Mouse (Mus musculus): Measurements from ENCODE around the gene Psmd1.
A peak's percentile ranks its signal among the peaks of the same experiment; 100 is the strongest.

Gene Psmd1

GRCm38 (mm10) chr1:86062523-86062922 lies 1.7 kb upstream of the Psmd1 start:
- DNase-seq, result no peak

- DNase-seq, result no peak
These were observed 12.4 kb downstream of the Psmd1 start for GRCm38 (mm10) chr1:86076565-86076964.

- no peak for DNase-seq
These were observed 30.2 kb downstream of the Psmd1 start for GRCm38 (mm10) chr1:86094413-86094812.

- DNase-seq, result no peak
These were observed 40.9 kb downstream of the Psmd1 start for GRCm38 (mm10) chr1:86105054-86105453.

GRCm38 (mm10) chr1:86111779-86112178 lies 47.6 kb downstream of the Psmd1 start, which contains the start of gene Htr2b:
Gene Htr2b (minus strand): TSS chr1:86111970.
- peak; percentile 36 for DNase-seq

- no peak for DNase-seq
These were observed 50.0 kb downstream of the Psmd1 start for GRCm38 (mm10) chr1:86114141-86114540.

GRCm38 (mm10) chr1:86119549-86119948 lies 55.4 kb downstream of the Psmd1 start:
- DNase-seq, result no peak

GRCm38 (mm10) chr1:86126036-86126435 lies 61.8 kb downstream of the Psmd1 start:
- DNase-seq, result no peak

- DNase-seq, result no peak
These were observed 69.2 kb downstream of the Psmd1 start, which contains the start of gene Gm21972 for GRCm38 (mm10) chr1:86133337-86133736. Gene Gm21972 (plus strand): TSS chr1:86133637.

- DNase-seq, result no peak
These were observed 71.1 kb downstream of the Psmd1 start for GRCm38 (mm10) chr1:86135315-86135714.

- DNase-seq, result no peak
These were observed 76.9 kb downstream of the Psmd1 start for GRCm38 (mm10) chr1:86141081-86141480.

GRCm38 (mm10) chr1:86143165-86143564 lies 79.0 kb downstream of the Psmd1 start:
- DNase-seq, result no peak

GRCm38 (mm10) chr1:86144001-86144944 lies 80.1 kb downstream of the Psmd1 start:
- no peak for DNase-seq

GRCm38 (mm10) chr1:86146293-86146692 lies 82.1 kb downstream of the Psmd1 start:
- DNase-seq, result no peak

- DNase-seq, result no peak
These were observed 83.4 kb downstream of the Psmd1 start for GRCm38 (mm10) chr1:86147557-86147956.

GRCm38 (mm10) chr1:86148161-86148560 lies 84.0 kb downstream of the Psmd1 start:
- DNase-seq, result no peak

- DNase-seq, result no peak
These were observed 86.7 kb downstream of the Psmd1 start for GRCm38 (mm10) chr1:86150929-86151328.

GRCm38 (mm10) chr1:86151376-86151775 lies 87.2 kb downstream of the Psmd1 start:
- no peak for DNase-seq

- DNase-seq, result no peak
These were observed 88.4 kb downstream of the Psmd1 start for GRCm38 (mm10) chr1:86152618-86153017.

- DNase-seq, result peak; percentile 97
These were observed 90.1 kb downstream of the Psmd1 start, which contains the start of gene Armc9 for GRCm38 (mm10) chr1:86154133-86154823. Gene Armc9 (plus strand): TSS chr1:86154780.

GRCm38 (mm10) chr1:86154824-86155164 lies 90.6 kb downstream of the Psmd1 start:
- DNase-seq, result no peak

GRCm38 (mm10) chr1:86156075-86156474 lies 91.9 kb downstream of the Psmd1 start:
- no peak for DNase-seq

- no peak for DNase-seq
These were observed 92.4 kb downstream of the Psmd1 start for GRCm38 (mm10) chr1:86156595-86156994.

GRCm38 (mm10) chr1:86160059-86160458 lies 95.9 kb downstream of the Psmd1 start:
- no peak for DNase-seq
